Mouse (Mus musculus) stomach, postnatal 0 days (tissue): ENCODE data around the gene Edrf1.

ENCODE experiments used
- CTCF ChIP-seq: IDR thresholded peaks from 2 replicates; pipeline ENCODE4 v1.5.1; 2016; ENCODE audit warnings: antibody characterized with exemption, low read depth, mild to moderate bottlenecking, moderate library complexity
- EP300 ChIP-seq: optimal IDR thresholded peaks from 2 replicates; pipeline ENCODE3; 2016; ENCODE audit warnings: antibody characterized with exemption

GRCm38 (mm10) chr7:133679439-133679838, 42.1 kb downstream of the Edrf1 start:
- TF ChIP-seq CTCF (no peak), EP300 (no peak)
